Mouse (Mus musculus): Measurements from ENCODE around the gene Mfrp. TPM values are rescaled to one million over a fixed set of nuclear protein-coding genes. Genes with fewer than 3 reads are reported as not detected.

The Mfrp gene
- total RNA-seq, 2 experiments from 2014 or later, result not detected

GRCm38 (mm10) chr9:44077266-44077910 is 24.1 kb upstream of the Mfrp start:
- intact Hi-C loops (cut with DNase I), result no loop called here
- DNase-seq (ENCODE audit: low spot score), result no peak

- no peak for DNase-seq (ENCODE audit: low spot score)
These were observed 23.3 kb upstream of the Mfrp start for GRCm38 (mm10) chr9:44078136-44078797.

DNA sequence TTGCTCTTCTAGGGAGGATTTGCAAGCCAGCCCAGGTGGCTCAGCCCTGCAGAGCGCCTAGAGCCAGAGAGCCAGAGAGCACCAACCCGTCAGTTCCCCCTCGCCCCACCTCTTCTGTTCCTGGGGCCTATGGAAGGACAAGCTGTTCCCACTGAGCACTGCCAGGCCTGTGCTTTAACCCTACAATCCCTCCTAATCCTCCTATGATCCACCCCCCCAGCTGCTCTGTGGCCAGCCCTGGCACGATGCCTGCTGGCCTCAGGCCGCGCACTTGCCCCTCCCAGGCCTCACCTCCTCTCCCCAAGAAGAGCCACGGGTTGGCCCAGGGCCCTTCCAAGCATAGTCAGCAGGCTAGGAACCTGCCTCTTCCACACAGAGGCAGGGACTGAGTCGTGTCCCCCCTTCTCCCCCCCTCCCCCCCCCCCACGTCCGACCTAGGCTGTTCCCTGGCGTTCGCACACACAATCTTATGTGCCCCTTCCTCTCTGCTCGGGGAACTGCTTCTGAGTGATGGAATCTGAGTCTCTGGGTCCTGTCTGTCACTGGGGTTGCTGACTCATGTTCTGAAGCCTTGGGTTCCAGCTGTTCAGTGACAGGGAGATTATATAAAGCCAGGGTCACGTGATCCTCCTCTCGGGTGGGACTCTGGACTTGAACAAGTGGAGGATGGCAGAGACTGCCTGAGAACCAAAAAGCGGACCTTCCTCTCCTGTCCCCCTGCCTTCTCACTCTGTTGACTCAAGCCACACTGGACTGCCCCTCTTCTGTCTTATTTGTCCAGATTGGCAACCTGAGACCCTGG is 22.4 kb upstream of the Mfrp start:
- intact Hi-C loops (cut with DNase I), result no loop called here
- DNase-seq (ENCODE audit: low spot score), result peak; percentile 83

More at GRCm38 (mm10) chr9:44078136-44078797, 23.3 kb upstream of the Mfrp start:
- intact Hi-C loops (cut with DNase I), result no loop called here

DNA sequence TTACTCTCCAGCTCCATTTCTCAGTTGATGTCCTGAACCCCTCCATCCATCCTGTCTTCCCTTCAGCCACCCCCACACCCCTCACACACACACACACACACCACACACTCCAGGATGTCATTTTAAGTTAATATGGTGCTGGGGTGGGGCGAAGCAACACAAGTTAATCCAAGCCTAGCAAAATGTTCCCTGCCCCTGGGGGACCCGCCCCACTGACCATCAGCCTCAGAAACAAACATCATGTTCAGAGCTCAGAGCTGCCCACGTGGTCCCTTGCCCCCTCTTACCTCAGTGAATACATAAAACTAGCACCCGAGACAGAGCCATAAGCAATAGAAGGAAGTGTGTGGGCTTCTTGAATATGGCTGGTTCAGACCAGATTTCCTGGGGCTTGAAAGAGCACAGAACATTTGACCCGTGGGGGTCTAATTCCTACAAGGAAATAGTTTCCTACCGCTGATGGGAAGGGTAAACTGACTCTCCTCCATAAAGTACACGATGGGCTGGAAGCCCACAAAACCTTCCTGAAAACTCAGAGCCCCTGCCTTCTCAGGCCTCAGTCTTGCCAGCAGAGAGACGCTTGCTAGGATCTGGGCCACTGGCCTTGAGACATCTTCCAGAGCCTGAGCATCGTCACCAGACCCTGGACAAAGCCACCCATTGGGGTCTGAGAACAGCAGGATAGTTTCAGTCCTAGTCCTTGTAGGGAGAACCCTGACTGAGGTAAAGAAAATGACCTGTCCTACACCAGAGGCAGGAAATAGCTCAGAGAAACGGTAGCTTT is 21.3 kb upstream of the Mfrp start:
- intact Hi-C loops (cut with DNase I), result no loop called here
- no peak for DNase-seq (ENCODE audit: low spot score)

- no peak for DNase-seq (ENCODE audit: low spot score)
- intact Hi-C loops (cut with DNase I), result no loop called here
These were observed 20.6 kb upstream of the Mfrp start for GRCm38 (mm10) chr9:44080953-44081352.

- no peak for DNase-seq (ENCODE audit: low spot score)
- intact Hi-C loops (cut with DNase I), result no loop called here
These were observed 19.9 kb upstream of the Mfrp start for GRCm38 (mm10) chr9:44081581-44081980.

DNA sequence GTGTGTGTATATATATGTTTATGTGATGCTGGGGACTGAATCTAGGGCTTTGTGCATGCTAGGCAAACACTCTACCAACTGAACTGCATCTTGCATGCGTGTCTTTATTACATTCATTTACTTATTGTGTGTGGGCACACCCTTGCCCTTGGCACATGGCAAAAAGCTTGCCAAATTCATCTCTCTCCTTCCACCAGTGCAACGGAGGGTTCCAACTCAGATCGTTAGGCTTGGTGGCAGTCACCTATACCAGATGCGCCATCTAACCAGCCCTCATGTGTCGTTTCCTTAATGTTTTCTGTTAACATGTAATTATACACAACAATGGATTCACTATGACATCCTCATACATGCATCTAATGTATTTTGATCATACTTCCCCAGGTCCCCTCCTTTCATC is 19.3 kb upstream of the Mfrp start:
- intact Hi-C loops (cut with DNase I), result no loop called here
- DNase-seq (ENCODE audit: low spot score), result no peak

GRCm38 (mm10) chr9:44083392-44084121 is 18.0 kb upstream of the Mfrp start:
- no peak for DNase-seq (ENCODE audit: low spot score)
- intact Hi-C loops (cut with DNase I), result no loop called here

DNA sequence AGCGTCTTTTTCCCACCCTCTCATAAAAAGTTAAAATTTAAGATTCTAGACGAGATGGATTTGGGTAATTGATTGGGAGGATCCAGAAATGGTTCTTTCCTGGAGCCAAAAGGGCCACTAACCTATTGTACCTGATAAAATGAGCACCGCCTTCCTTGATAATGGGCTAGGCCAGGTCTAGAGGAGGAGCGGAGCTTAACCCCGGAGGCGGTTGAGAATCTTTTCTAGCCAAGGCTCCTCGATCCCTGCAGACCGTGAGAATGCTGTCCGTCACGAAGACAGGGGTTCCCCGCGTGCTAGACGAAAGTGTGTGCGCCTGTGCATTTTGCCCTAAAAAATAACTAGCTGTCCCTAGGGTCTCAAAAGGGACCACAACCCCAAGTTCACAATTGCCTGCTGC is 17.3 kb upstream of the Mfrp start:
- DNase-seq (ENCODE audit: low spot score), result no peak
- intact Hi-C loops (cut with DNase I), result no loop called here

DNA sequence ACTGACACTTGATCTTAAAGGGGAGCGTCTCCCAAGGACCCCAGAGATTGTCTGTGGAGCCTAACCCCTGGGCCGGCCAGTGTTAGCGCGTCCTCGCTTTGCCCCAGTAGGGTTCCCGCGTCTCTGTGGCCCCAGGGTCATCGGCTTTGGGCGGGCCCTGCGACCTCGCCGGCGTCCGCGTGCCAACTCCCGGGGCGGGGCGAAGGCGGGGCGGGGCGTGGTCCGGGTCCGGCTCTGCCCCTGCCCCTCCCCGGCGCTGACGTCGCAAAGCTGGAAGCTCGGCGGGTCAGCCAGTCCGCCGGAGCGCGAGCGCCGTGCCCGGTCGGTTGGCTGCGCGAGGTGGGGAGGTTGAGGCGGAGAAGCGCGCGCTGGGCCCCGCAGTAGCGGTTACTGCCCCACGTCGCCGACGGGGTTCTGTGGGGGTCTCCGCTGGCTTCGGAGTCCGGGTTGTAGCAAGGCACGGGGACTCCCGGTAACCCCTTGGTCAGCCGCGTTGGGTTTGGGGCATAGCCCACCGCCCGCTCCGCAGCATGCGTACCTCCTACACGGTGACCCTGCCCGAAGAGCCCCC is 16.8 kb upstream of the Mfrp start:
- peak; percentile 89 for DNase-seq (ENCODE audit: low spot score)
- intact Hi-C loops (cut with DNase I), result no loop called here

DNA sequence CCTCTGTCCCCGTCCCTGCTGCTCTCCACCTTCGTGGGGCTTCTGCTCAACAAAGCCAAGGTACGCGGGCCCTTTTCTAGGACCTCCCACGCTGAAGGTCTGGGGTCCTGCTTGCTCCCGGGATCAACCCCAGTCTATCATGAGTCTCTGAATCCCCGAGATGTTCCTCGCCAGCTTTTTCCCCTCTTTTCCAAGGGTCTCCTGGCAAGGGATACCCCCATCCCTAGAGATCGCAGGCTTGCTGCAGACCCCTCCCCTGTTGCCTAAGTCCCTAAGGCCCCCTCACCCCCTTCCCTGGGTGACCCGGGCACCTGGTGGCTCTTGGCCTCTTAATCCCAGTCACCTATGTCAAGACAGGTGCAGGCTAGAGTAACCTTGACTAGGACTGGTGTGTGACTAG is 16.3 kb upstream of the Mfrp start:
- DNase-seq (ENCODE audit: low spot score), result no peak
- intact Hi-C loops (cut with DNase I), result no loop called here

GRCm38 (mm10) chr9:44085741-44086665 is 15.5 kb upstream of the Mfrp start:
- intact Hi-C loops (cut with DNase I), result no loop called here
- peak; percentile 66 for DNase-seq (ENCODE audit: low spot score)

GRCm38 (mm10) chr9:44086960-44087359 is 14.6 kb upstream of the Mfrp start:
- intact Hi-C loops (cut with DNase I), result no loop called here
- no peak for DNase-seq (ENCODE audit: low spot score)

- intact Hi-C loops (cut with DNase I), result no loop called here
- no peak for DNase-seq (ENCODE audit: low spot score)
These were observed 13.6 kb upstream of the Mfrp start for GRCm38 (mm10) chr9:44087761-44088455.

GRCm38 (mm10) chr9:44088877-44089608 is 12.5 kb upstream of the Mfrp start:
- no peak for DNase-seq (ENCODE audit: low spot score)
- intact Hi-C loops (cut with DNase I), result no loop called here

- intact Hi-C loops (cut with DNase I), result no loop called here
- peak; percentile 59 for DNase-seq (ENCODE audit: low spot score)
These were observed 7.7 kb upstream of the Mfrp start for GRCm38 (mm10) chr9:44093612-44094503.
